Mouse (Mus musculus): ENCODE measurements at regions not wholly inside any gene's neighbourhood (a gene's known extent, or its start where the extent isn't known, plus 50 kb on each side); places are given as distances from the start of the nearest gene placed in this dataset.

DNA sequence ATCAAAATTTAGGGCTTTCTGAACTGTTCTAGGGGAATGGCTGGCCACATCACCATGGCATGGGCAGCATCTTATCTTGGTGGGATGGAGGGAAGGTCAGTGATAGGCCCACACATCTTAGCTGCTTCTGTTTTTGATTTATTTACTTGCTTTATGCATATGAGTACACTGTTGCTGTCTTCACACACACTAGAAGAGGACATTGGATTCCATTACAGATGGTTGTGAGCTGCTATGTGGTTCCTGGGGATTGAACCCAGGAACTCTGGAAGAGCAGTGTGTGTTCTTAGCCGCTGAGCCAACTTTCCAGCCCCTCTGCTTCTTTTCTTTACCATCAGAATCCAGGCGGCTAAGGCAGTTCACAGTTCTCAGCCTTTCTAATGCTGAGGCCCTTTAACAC lies 260.4 kb downstream of the Dact1 start:
- no peak for DNase-seq (ENCODE audit: low spot score)

DNA sequence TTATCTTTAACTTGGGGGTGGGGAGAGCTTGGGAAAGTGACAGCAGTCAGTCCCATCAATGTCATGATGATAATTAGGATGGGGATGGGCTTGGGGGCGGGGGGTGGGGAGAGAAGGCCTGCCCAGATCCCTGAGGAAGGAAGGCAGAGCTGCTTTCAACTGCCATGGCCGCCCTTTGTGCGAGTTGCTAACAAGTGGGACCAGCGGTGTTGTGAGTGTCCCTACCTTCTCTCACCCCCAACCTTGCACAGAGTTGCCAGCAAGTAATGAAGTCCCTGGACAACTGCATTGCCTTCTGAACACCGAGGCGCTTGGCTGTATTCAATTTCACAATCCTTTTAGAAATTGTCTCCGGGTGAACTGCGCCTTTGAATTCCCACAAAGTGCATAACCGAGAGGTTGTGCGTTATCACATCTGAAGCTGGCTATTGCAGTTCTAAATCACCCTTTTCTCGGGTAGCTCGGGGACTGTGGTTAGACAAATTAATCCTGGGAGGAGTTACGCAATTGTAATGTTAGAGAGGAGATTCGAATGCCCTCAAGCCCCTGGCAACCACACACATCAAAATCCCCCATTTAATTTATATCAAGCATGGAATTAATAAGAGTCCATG lies 257.9 kb upstream of the Daam1 start:
- DNase-seq (ENCODE audit: low spot score), result no peak

DNA sequence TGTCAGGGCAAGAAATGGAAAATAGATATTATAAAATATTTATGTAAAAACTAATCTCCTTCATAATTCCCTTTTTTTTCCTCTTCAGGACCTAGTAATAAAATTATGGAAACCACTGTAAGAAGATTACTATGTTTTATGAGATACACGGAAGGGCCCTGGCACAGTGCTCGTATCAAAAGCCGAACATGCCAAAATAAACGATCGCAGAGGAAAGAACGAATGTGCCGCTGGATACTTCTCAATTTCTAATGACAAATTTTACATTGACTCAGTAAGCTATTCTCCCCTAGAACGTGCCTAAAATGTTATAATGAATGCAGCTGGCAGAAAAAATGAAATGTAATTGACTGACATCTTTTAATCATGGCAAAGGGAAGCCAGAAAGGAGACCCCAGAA lies 257.4 kb upstream of the Daam1 start:
- no peak for DNase-seq (ENCODE audit: low spot score)

- DNase-seq (ENCODE audit: low spot score), result no peak
These were observed 256.2 kb upstream of the Daam1 start for GRCm38 (mm10) chr12:71574685-71575084.

- DNase-seq (ENCODE audit: low spot score), result no peak
These were observed 253.5 kb upstream of the Daam1 start for GRCm38 (mm10) chr12:71577349-71577748.

- DNase-seq (ENCODE audit: low spot score), result no peak
These were observed 252.9 kb upstream of the Daam1 start for GRCm38 (mm10) chr12:71578006-71578405.

GRCm38 (mm10) chr12:71578912-71579311 lies 252.0 kb upstream of the Daam1 start:
- DNase-seq (ENCODE audit: low spot score), result no peak

DNA sequence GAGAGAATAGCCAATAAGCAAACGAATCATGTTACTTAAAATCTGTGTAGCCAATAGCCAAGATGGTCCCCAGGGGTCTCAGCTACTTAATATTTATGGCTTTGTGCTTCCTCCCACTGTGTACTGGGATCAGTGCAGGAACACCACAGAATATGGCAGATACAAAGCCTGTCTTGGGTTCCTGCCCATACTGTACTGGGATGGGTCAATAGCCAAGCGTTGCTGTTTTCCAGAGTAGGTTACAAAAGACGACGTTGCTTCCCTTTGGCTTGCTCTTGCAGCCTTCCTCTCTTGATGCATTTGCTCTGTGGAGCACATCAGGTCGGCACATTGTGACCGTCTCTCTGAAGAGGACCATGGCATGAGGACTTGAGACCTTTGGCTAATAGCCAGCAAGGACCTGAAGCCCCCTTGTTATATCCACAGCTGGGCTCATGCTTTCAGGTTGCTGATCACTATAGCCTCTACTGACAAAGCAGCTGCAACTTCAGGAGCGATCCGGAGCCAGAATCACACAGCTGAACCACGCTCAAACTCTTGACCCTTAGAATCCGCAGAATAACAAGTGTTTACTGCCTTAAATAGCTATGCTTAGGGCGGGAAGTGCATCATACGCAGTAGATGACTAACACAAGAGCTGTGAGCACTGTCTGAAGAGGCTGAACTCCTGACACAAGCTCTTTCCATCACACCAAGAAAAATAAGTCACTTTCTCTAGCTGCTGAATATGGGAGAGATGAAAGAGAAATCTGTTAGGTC lies 250.2 kb upstream of the Daam1 start:
- DNase-seq (ENCODE audit: low spot score), result no peak

GRCm38 (mm10) chr12:71584618-71585017 lies 246.3 kb upstream of the Daam1 start:
- DNase-seq (ENCODE audit: low spot score), result no peak

DNA sequence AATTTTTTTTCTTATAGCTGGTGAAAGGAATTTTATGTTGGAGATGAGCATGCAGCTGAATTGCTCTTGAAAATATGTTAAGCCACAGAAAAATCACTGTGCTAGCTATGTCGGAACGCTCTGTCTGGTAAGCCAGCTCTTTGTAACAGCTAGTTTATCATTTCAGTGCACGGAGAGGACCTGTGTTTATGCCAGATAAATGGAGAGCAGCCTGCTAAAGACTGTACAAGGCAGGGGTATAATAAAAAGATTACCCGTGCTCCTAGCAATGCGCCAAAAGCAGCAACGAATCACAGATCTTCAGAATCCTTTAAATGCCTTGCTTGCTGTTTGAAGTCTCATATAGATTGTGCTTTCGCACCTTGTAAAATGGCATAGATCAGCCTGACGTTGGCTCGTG lies 232.2 kb upstream of the Daam1 start:
- DNase-seq (ENCODE audit: low spot score), result no peak

DNA sequence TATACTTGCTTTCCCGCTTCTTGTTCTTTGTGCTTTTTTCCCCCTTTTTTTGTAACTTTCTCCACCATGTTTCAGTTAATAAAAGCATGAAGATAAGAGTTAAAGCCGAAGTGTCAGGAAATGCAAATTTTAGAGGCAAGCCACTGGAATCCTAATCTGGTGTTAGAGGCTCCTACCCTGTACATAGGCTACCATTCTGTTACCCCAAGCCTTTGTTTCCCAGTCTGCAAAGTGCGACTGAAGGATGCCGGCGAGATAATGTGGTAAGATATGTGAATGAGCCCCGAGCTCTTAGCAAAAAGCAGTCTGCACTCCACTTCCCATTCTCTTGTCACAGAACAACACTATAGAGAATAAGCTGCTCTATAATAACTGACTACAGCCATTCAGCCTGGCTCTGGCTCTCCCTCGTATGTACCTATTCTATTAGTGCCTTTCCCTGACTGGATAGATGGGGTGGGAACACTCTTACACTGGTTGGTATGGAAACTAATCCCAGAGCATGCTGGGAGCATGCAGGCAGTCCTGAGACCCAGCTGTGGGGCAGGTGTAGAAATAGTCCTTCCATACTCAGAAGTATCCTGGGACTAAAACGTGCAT lies 229.7 kb upstream of the Daam1 start:
- no peak for DNase-seq (ENCODE audit: low spot score)

- DNase-seq (ENCODE audit: low spot score), result no peak
These were observed 227.7 kb upstream of the Daam1 start for GRCm38 (mm10) chr12:71603136-71603535.

DNA sequence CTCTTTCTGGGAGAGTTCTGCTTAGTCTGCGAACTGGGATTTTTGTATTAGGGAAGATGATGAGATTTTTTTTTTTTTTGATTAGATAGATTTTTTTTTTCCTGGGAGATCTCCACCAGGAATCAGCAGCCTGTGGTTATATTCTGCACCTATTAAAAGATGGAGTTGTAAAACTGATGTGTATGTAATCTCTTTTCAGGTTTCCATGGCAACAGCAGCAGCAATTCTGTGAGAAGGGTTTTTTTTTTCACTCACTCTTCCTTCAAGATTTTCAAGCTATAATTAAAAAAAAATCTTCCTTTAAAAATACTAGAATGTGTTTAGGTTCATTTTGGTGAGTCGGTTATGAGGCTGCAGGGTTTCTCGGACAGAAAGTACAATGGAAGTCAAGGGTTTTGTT lies 224.5 kb upstream of the Daam1 start:
- DNase-seq (ENCODE audit: low spot score), result no peak

DNA sequence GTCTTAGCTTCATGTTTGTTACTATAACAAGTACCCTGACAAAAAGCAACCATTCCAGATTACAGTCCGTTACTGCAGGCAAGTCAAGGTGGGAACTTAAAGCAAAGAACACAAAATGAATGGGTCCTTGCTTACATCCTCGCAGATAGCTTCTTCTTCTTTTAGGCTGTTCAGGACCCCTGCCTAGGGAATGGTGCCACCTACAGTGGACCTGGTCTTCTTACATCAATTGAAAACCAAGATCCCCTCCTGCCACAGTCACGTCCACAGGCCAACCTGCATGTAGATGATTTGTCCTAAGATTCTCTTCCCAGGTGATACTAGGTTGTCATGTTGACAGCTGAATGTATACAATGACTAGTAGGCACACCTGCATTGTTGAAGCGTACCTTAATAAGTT lies 222.9 kb upstream of the Daam1 start:
- no peak for DNase-seq (ENCODE audit: low spot score)

DNA sequence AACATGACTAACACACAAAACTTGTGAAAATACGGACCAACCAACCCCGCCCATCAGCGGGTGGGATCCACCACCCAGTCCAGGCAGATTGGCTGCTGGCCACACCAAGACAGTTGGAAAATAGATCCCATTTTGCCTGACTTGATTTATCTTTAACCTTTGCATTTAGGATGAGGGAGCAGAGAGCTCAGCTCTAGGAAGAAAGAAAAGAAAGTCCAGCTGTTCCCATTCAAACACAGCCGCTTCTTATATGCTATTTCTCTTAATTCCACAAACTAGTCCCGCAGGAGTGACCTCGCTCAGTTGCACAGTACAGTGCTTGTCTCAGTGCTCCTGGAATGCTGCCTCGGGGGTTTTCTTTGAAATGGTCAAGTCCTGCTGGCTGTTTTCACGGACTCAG lies 217.6 kb upstream of the Daam1 start:
- DNase-seq (ENCODE audit: low spot score), result no peak

- DNase-seq (ENCODE audit: low spot score), result no peak
These were observed 215.9 kb upstream of the Daam1 start for GRCm38 (mm10) chr12:71614945-71615344.

DNA sequence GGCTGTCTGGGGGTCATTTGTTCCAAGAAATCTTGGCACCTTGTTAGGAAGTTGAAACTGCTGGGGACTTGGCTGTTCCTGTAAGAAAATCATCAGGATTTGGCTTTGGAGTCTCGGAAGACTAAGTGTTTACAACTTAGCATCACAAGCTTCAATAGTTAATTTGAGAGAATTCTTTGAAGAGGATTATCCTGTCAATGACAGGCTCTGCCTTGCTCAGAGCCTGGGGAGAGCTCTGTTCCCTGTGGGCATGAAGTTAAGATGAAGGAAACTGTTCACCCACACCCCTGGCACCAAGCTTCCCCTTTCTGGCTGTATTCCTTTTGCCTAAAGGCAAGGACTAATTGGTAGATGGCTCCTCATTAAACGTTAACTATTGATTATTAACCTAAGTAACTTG lies 215.5 kb upstream of the Daam1 start:
- DNase-seq (ENCODE audit: low spot score), result no peak

DNA sequence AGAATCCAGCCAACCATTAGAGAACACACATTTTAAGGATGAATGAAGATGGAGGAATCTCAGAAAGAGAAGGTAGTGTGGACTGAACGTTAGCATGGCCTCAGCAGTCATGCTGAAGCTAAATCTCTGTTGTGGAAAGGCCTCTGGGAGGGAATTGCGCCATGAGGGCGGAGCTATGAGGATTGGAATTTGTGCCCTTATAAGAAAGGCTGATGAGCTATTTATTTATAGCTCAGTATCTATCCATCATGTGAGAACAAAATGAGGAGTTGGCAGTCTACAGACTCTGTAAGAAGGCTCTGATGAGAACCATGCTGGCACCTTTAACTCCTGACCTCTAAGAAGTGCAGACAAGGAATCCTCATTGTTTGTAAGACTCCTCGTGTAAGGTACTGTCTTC lies 214.8 kb upstream of the Daam1 start:
- no peak for DNase-seq (ENCODE audit: low spot score)

GRCm38 (mm10) chr12:71618466-71618865 lies 212.4 kb upstream of the Daam1 start:
- DNase-seq (ENCODE audit: low spot score), result no peak

GRCm38 (mm10) chr12:71618956-71619355 lies 211.9 kb upstream of the Daam1 start:
- DNase-seq (ENCODE audit: low spot score), result no peak

DNA sequence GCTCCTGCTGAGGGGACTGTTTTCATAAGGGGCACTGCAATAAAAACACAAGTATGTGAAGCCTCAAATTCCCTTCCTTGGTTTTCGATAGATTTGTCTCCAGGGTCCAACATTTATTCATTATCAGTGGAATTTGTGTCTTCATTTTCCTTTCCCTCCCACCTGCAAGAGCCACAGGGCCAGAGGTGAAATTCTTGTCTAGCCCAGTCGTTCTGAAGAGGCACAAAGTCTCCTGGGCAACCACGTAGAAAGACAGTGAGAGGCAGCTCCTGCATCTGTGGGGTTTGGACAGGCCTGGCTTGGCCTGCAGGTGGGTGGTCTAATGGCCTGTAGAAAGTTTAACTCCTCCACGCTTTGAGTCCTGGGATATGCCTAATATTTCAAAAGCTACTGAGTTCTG lies 211.3 kb upstream of the Daam1 start:
- no peak for DNase-seq (ENCODE audit: low spot score)

GRCm38 (mm10) chr12:71621542-71621941 lies 209.3 kb upstream of the Daam1 start:
- DNase-seq (ENCODE audit: low spot score), result no peak

DNA sequence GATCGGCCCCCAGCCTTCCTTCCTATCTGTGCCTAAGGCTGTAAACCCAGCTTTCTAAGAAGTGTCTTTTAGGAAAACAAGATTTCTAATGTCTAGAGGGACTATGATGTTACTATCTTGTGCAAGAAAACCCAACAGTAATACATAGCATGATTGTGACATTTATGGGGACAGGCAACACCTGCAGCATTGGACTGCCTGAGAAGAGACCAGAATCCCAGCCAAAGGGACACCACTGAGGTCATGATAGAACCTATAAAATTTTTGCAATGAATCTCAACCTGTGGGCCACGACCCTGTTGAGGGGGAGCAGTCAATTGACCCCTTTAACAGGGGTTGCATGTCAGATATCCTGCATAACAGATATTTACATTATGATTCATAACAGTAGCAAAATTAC lies 208.1 kb upstream of the Daam1 start:
- no peak for DNase-seq (ENCODE audit: low spot score)

DNA sequence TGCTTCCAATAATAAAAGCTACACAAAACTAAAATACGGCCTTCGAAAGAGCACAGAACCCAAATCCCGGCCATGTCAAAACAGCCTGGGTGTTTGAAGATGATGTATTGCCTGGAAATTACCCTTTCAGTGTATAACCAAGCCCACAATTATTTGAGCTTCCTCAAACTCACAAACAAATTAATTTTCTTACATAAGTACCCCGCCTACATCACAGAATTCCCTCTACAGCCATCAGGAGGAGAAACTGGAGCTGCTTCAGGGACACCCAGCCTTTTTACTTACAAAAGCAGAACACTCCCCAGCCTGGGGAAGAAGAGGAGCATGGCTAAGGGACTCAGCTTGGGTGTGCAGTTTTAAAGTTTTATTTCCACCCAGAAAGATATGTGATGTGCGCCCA lies 207.6 kb upstream of the Daam1 start:
- DNase-seq (ENCODE audit: low spot score), result no peak

Measured in urinary bladder, postnatal 10 days (tissue).